Mouse (Mus musculus): ENCODE measurements around the gene Tmem268.

GRCm38 (mm10) chr4:63605545-63605944 is 47.0 kb downstream of the Tmem268 start:
- no peak for TF ChIP-seq CTCF (IDR thresholded peaks at IDR 0.05; ENCODE audit: low read depth)
- no peak for TF ChIP-seq EP300 (IDR thresholded peaks at IDR 0.05; ENCODE audit: low read depth)

All from liver, embryonic 14.5 days (tissue).